Mouse (Mus musculus) spleen, adult 2 months (tissue): ENCODE results near the gene Krt222.

ENCODE experiments used
- CTCF ChIP-seq: fragments of 200-500 bp; IDR thresholded peaks from 2 replicates; pipeline ENCODE4 v1.5.1; 2011; ENCODE audit warnings: mild to moderate bottlenecking, inconsistent platforms; ENCODE audit not compliant: insufficient read depth, insufficient read length, insufficient replicate concordance; ENCODE audit errors: extremely low read depth
- POLR2A ChIP-seq: fragments of 200-500 bp; IDR thresholded peaks from 2 replicates; pipeline ENCODE4 v1.6.1; 2011; ENCODE audit warnings: low read depth, low read length, inconsistent platforms

GRCm38 (mm10) chr11:99283334-99283733 is 39.4 kb upstream of the Krt222 start:
- TF ChIP-seq CTCF (no peak), POLR2A (no peak)
